Mouse (Mus musculus) Muller cell, postnatal 12 days (primary cell): ENCODE measurements around the gene Tnpo3.
"Not testable (repeated sequence)": the region's sequence is repeated elsewhere in the genome, so short reads cannot be mapped to it uniquely, and the experiment has no call there.

Experiments used
- DNase-seq: peaks from one replicate; pipeline ENCODE4 v3.0.0-alpha.2; 2015; ENCODE audit errors: inconsistent ontology term

Tnpo3 gene

DNA sequence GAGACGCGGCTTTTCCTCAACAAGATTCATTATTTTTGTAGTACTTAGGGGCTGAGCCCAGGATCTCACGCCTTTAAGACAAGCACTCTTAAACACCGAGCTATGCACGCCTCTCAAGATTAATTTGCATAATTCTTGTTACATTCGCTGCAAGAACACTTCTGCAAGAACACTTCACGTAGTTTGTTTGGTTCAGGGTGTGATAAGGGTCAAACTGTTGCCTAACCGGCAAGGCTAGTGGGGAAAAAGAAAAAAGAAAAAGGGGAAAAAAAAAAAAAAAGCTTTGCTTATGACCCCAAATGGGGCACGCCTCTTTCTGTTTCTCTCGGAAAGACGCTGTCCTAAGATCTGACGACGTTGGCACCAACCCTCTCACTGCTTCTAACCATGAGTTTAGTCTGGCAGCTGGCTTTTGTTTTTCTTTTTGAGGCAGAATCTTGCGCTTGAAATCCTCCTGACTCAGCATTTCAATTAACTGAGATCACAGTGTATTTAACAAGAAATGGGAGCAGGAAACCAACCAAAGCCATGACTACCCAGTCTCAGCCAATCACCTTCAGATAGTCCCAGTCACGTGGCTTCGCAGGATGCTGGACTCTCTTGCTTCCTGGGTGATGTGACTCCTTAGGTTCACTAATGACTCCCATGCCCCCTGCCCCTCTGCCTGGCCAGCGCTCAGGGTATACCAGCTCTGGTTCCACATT is 11.3 kb upstream of the Tnpo3 start:
- no peak for DNase-seq

DNA sequence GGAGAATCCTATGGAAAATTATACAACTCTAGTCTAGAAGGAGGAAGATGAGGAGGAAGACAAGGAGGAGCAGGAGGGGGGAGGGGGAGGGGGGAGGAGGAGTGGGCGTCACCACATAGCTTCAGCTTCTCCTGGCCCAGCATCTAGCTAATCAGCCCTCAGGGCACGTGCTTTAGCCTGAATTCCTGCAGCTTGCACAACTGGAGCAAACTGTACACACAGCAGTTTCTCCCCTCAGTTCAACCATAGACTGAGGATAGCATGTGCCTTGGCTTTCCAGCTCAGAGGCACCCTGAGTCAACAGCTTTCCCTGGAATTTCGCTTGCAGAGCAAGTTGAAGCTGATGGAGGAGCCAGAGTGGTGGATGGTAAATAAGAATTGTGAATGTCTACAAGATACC is 10.5 kb upstream of the Tnpo3 start:
- DNase-seq, result no peak

DNA sequence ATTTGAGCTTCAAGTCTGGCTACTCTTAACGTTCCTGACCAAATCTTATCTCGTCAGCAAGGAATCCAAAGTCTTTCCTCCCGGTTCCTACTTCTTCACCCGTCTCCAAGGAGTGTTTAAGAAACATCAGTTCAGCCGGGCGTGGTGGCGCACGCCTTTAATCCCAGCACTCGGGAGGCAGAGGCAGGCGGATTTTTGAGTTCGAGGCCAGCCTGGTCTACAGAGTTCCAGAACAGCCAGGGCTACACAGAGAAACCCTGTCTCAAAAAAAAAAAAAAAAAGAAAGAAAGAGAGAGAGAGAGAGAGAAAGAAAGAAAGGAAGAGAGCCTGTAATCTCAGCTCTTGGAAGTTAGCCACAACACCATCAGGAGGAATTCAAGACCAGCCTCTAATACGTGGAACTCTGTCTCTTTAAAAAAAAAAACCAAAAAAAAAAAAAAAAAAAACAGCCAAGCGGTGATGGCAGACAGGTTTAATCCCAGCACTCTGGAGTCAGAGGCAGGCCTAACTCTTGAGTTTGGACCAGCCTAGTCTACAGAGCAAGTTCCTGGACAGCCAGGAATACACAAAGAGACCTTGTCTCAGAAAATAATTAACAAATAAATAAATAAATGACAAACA is 443 bp upstream of the Tnpo3 start:
- DNase-seq, result not testable (repeated sequence)

DNA sequence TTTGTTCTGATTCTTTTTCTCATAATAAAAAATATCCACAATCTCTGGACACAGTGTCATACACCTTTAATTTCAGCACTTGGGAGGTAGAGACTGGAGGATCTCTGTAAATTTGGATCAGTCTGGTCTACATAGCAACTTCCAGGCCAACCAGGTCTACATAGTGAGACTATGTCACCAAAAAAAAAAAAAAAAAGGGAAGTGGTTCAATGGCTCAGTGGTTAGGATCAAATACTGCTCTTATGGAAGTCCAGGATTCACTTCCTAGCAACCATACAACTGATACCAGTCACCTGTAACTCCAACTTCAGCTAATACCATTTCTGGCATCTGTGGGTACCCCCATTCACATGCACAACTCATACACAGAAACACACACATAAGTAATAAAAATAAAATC is 9.5 kb downstream of the Tnpo3 start:
- DNase-seq, result no peak

- no peak for DNase-seq
These were observed 14.0 kb downstream of the Tnpo3 start for GRCm38 (mm10) chr6:29595656-29596055.

DNA sequence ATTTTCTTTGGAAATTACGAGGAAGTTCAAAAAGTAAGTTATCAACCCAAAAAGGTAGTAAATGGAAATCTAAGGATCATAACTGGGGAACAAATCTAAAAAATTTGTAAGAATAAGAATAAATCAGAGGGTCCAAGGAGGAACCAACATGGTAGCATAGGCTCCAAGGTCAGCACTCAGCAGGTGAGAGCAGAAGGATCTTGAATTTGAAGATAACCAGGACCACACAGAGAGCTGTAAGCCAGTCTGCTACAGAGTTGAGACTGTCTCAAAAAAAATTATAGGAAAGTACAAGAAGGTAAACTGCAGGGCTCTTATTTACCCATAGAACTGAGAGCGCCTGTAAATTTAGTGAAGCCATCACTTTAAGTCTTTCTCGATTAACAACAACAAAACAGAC is 28.5 kb downstream of the Tnpo3 start:
- no peak for DNase-seq

GRCm38 (mm10) chr6:29580770-29581169 is 28.9 kb downstream of the Tnpo3 start:
- DNase-seq, result no peak

DNA sequence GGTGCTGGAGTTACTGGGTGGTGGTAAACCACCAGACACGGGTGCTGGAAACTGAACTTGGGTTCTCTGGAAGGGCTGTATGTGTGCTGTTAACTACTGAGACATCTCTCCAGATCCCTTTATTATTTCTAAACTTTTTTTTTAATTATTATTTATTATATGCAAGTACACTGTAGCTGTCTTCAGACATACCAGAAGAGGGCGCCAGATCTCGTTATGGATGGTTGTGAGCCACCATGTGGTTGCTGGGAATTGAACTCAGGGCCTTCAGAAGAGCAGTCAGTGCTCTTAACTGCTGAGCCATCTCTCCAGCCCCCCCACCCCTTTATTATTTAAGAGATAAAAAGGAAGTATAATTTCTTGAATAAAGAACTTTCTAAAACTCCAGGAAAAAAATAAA is 33.3 kb downstream of the Tnpo3 start:
- not testable (repeated sequence) for DNase-seq

DNA sequence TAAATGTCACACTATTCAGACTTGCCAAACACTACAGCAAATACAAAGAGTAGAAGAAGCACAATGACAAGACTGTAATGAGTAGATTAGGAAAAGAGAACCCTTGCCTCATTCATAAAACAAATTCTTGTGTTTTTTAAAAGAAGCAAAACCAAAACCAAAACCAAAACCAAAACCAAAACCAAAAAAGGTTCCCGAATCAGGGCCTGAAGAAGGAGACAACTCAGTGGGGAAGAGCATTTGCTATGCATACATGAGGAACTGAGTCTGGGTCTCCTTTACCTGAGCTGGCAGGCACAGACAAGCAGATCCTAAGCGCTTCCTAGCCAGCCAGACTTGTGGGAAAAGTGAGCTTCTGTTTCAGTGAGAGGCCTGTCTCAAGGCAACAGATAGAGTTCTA is 52.6 kb downstream of the Tnpo3 start:
- no peak for DNase-seq

DNA sequence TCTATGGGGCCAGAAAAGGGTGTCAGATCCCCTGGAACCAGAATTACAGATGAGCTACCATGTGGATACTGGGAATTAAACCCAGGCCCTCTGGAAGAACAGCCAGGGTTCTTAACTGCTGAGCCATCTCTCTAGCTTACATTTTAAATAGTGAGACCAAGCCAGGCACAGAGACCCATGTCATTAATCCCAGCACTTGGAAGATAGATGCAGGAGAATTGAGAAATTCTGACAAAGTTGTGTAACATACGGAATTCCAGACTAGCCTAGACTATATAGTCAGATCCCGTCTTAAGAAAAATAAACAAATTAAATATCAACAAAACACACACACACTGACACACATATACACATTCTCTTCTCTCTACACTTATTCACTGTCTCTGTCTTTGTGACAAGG is 57.2 kb downstream of the Tnpo3 start:
- DNase-seq, result no peak

DNA sequence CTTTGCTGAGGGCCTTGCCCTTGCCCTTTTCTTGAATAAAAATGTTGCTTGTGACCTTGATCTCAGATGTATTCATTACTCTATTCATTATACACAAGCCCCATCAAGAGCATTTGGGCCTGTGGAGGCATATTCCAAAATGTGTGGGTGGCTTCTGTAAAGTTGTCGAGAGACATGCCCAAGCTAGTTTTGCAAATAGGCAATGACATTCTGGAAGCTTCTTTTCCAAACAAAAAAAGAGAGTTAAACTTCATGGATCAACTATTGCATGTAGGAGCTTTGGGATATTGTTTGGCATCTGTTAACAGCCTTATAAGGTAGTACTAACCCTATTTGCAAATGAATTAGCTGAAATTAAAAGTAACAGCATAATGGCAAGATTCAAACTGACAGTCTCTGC is 61.6 kb downstream of the Tnpo3 start:
- no peak for DNase-seq

GRCm38 (mm10) chr6:29547582-29547981 is 62.1 kb downstream of the Tnpo3 start:
- DNase-seq, result no peak

DNA sequence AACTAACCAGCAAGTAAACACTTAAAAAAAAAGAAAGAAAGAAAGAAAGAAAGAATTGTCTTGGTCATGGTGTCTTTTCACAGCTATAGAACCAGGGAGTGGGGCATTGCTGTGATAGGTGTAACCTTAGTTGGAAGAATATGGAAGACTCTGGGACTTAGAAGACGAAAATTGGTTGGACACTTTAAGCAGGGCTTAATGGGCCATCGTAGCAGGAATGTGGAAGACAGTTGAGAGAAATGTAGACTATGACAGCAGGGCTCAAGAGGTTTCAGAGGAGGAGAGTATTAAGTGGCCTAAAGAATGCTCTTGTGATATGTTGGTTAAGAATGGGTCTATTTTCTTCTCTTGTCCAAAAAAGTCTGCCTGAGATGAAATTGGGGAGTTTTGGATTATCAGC is 64.1 kb downstream of the Tnpo3 start:
- DNase-seq, result no peak

- no peak for DNase-seq
These were observed 68.7 kb downstream of the Tnpo3 start for GRCm38 (mm10) chr6:29540956-29541355.

DNA sequence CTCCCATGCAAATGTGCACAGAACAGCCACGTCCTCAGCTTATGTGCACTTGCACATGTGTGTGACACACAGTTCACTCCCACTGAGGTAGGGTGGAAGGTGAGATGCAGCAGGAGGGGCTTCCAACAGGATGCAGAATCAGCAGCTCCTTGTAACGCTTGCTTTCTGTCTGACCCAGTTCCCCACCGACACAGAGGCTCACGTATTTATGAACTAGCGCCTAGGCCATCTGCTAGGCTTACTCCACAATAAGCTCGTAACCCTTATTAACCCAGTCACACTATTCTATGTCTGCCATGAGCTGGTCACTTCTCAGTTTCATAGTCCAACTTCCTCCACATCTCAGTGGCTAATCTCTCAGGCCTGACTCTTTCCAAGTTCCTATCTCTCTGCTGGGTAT is 69.5 kb downstream of the Tnpo3 start:
- DNase-seq, result no peak

DNA sequence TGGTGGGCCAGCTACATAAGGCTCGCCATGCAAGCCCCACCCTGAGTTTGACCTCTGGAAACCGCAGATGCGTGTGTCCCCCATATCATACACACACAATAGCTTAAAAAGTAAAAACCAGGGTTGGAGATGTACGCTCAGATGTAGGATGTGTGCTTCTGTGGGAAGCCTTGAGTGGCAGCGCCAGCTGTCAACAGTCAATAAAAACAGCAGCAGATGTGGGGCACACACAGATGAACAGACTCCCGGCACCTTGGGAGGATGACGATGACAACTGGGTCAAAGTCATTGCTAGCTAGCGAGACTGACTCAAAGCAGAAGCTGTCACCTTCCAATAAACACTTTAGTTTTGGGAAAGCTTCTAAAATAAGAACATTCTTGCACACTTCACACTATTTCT is 70.2 kb downstream of the Tnpo3 start:
- no peak for DNase-seq

GRCm38 (mm10) chr6:29537221-29537620 is 72.5 kb downstream of the Tnpo3 start:
- no peak for DNase-seq

GRCm38 (mm10) chr6:29536651-29537193 is 73.0 kb downstream of the Tnpo3 start:
- DNase-seq, result peak; percentile 33

DNA sequence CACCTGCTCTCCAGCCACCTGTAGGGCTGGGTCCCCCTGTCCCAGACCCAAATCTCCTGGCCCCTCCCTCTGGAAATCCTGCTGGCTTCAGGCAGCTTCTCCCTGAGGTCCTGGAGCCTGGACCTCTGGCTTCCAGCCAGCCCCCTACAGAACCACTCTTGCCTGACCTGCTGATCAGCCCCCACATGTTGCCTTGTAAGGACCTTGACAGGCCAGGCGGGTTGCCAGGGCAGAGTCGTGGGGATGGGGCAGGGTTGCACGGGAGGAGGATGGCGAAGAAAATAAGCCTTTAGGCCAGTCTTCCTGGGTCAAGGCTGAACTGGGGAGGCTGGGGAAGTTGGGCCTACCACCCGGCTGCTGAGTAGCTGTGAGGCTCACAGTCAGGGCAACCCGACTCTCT is 74.4 kb downstream of the Tnpo3 start:
- no peak for DNase-seq

DNA sequence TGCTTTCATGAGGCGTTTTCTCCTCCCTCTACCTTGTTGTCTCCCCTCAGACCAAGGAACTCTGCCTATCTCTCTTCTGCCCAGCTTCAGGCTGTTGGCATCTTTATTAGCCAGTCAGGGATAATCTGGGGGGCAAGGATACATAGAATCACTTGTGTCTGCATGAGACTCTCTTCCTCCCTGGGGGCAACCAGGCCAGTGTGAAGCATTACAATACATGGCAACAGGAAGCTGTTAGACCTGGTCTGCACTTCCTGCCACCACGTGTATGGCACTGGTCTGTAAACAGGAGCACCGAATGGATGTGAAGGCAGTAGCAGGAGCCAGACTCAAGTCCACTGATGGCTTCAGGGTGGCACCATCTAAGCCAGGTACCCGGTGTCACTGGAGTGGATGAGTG is 79.6 kb downstream of the Tnpo3 start:
- DNase-seq, result no peak

DNA sequence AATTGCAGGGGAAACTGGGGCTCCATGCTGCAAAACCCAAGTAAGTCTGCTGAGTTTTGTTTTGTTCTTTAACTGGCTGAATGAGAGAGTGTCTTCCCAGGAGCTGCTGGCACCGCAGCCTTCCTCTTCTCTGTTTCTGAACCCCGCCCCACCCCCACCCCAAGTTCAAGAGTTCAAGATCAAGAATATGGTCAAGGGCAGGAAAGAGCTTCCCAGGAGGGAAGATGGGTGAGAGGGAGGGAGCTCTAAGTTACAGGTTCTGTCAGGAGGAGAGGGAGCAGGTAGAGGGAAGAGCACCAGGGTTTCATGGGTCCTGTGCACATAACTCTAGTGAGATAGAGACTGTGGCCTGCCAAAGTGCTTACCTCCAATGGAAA is 80.3 kb downstream of the Tnpo3 start:
- DNase-seq, result no peak

GRCm38 (mm10) chr6:29528561-29529443 is 80.9 kb downstream of the Tnpo3 start:
- DNase-seq, result peak; percentile 40

DNA sequence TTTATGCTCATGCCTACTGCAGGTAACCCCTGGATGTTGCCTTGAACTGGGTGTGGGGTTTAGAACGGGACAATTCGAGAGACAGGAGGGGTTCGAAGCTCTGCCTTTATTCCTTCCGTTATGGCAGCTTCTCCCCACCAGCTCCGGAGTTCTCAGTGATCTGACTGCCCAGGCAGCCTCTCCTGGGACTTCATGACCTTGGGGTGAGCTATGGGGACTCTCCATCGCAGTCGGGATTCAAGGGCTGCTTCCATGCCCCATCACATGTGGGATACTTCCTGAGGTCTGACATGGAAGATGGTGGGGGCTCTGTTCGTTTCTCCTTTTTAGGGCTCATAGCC is 81.6 kb downstream of the Tnpo3 start:
- no peak for DNase-seq
